Mouse (Mus musculus) liver, embryonic 11.5 days (tissue): ENCODE results near the gene Irf3. TPM values are rescaled to one million over a fixed set of nuclear protein-coding genes. Genes with fewer than 3 reads are reported as not detected.
A peak's percentile ranks its signal among the peaks of the same experiment; 100 is the strongest.

Experiments
- ATAC-seq: fragments of 200-750 bp; cut with Nextera tagmentation; replicated peaks from 2 replicates; pipeline ENCODE4 v1.8.0; 2017; ENCODE audit warnings: moderate number of reproducible peaks, mild to moderate bottlenecking, moderate TSS enrichment, moderate library complexity; ENCODE audit not compliant: low FRiP score
- DNase-seq: peaks from one replicate; pipeline ENCODE4 v3.0.0-alpha.2; 2017; ENCODE audit warnings: low spot score
- H3K27ac ChIP-seq: fragments of 300-500 bp; sonication (generic); 2 replicates; pipeline ENCODE4 v1.5.1; 2014; ENCODE audit warnings: mild to moderate bottlenecking, low read depth, low read length, control low read depth
- H3K27me3 ChIP-seq: fragments of 300-500 bp; sonication (generic); replicated peaks from 2 replicates; pipeline ENCODE4 v1.6.1; 2014; ENCODE audit warnings: low read length, mixed read lengths; ENCODE audit not compliant: control insufficient read depth, insufficient read depth
- H3K36me3 ChIP-seq: fragments of 300-500 bp; sonication (generic); 2 replicates; pipeline ENCODE4 v1.6.1; 2014; ENCODE audit warnings: mild to moderate bottlenecking, low read length, moderate library complexity, mixed read lengths; ENCODE audit not compliant: control insufficient read depth, insufficient read depth
- H3K4me1 ChIP-seq: fragments of 300-500 bp; sonication (generic); replicated peaks from 2 replicates; pipeline ENCODE4 v1.6.1; 2014; ENCODE audit warnings: low read length, mixed read lengths; ENCODE audit not compliant: control insufficient read depth, insufficient read depth
- H3K4me2 ChIP-seq: fragments of 300-500 bp; sonication (generic); 2 replicates; pipeline ENCODE4 v1.6.1; 2014; ENCODE audit warnings: mild to moderate bottlenecking, control low read depth, moderate library complexity
- H3K4me3 ChIP-seq: fragments of 300-500 bp; sonication (generic); 2 replicates; pipeline ENCODE4 v1.5.1; 2014; ENCODE audit warnings: low read depth, low read length, control low read depth
- H3K9ac ChIP-seq: fragments of 300-500 bp; sonication (generic); 2 replicates; pipeline ENCODE4 v1.6.1; 2014; ENCODE audit warnings: low read depth, low read length, control low read depth
- H3K9me3 ChIP-seq: fragments of 300-500 bp; sonication (generic); 2 replicates; pipeline ENCODE4 v1.6.1; 2016; ENCODE audit warnings: low read length, inconsistent platforms, mixed read lengths; ENCODE audit not compliant: control insufficient read depth
- WGBS: fragments of 180-500 bp; shearing (Covaris S2); extraction: QIAGEN DNeasy Blood & Tissue Kit; methylation state at CpG from one replicate; pipeline ENCODE4 v1.1.7; 2014; 5-methylcytosine and 5-hydroxymethylcytosine counted together
- polyA plus RNA-seq: library from polyadenylated mRNA; unstranded; fragments of >200 nt; fragmentation: Nextera tagmentation; extraction: Ambion mirVana; gene quantifications from 2 replicates; pipeline ENCODE4 v1.2.1, GENCODE M21; 2014

The Irf3 gene
- polyA plus RNA-seq, 1 experiment from 2014 or later: 88.4 TPM

GRCm38 (mm10) chr7:44981539-44981938, 15.9 kb upstream of the Irf3 start:
- Histone ChIP-seq H3K9me3 (no peaks in the 10 kb centered on the region), H3K4me2 (no peak overlapping the region), H3K4me3 (no peak overlapping the region), H3K27me3 (no peaks in the 10 kb centered on the region), H3K36me3 (peaks cover 58% of the 10 kb centered on the region), H3K27ac (no peak overlapping the region), H3K4me1 (peaks cover 17% of the 10 kb centered on the region), H3K9ac (no peak overlapping the region)
- DNase-seq (no peak), ATAC-seq (no peak)
- WGBS: 93% methylated on average over 8 of the region's 8 CpGs

- Histone ChIP-seq H3K4me1 (peaks cover 21% of the 10 kb centered on the region), H3K27ac (no peak overlapping the region), H3K36me3 (peaks cover 43% of the 10 kb centered on the region), H3K9me3 (no peaks in the 10 kb centered on the region), H3K4me3 (no peak overlapping the region; the same call in 1 of the 2 replicates), H3K27me3 (no peaks in the 10 kb centered on the region), H3K9ac (no peak overlapping the region), H3K4me2 (no peak overlapping the region; the same call in 1 of the 2 replicates)
- ATAC-seq: no peak
- DNase-seq: peak; percentile 83
- WGBS: 31% methylated on average over 6 of the region's 6 CpGs
Observed at GRCm38 (mm10) chr7:44983085-44983484, 14.4 kb upstream of the Irf3 start.

GRCm38 (mm10) chr7:44983944-44984832, 13.3 kb upstream of the Irf3 start:
- Histone ChIP-seq H3K9ac (peak overlapping the region; percentile 42; the same call in 1 of the 2 replicates), H3K9me3 (no peaks in the 10 kb centered on the region), H3K4me3 (peak overlapping the region; percentile 97), H3K27me3 (no peaks in the 10 kb centered on the region), H3K4me2 (peak overlapping the region; percentile 77), H3K27ac (peak overlapping the region; percentile 36; the same call in 1 of the 2 replicates), H3K36me3 (peaks cover 34% of the 10 kb centered on the region), H3K4me1 (peaks cover 25% of the 10 kb centered on the region)
- DNase-seq (no peak), ATAC-seq (no peak)
- 81% methylated on average over 7 of the region's 7 CpGs for WGBS

- DNase-seq: no peak
- Histone ChIP-seq H3K9me3 (no peaks in the 10 kb centered on the region), H3K36me3 (peaks cover 28% of the 10 kb centered on the region), H3K4me1 (peaks cover 25% of the 10 kb centered on the region), H3K27ac (no peak overlapping the region; the same call in 1 of the 2 replicates), H3K4me3 (peak overlapping the region; percentile 97), H3K9ac (peak overlapping the region; percentile 99), H3K27me3 (no peaks in the 10 kb centered on the region), H3K4me2 (peak overlapping the region; percentile 77)
- ATAC-seq: no peak
- 43% methylated on average over 3 of the region's 3 CpGs for WGBS
Observed at GRCm38 (mm10) chr7:44984833-44985164, 12.6 kb upstream of the Irf3 start.

GRCm38 (mm10) chr7:44985595-44986191, 11.8 kb upstream of the Irf3 start:
- H3K4me3 ChIP-seq: peak overlapping the region; percentile 97
- no peaks in the 10 kb centered on the region for H3K27me3 ChIP-seq
- no peaks in the 10 kb centered on the region for H3K9me3 ChIP-seq
- peak overlapping the region; percentile 95 for H3K27ac ChIP-seq
- peaks cover 24% of the 10 kb centered on the region for H3K36me3 ChIP-seq
- peaks cover 25% of the 10 kb centered on the region for H3K4me1 ChIP-seq
- H3K9ac ChIP-seq: peak overlapping the region; percentile 99
- DNase-seq: peak; percentile 81
- H3K4me2 ChIP-seq: peak overlapping the region; percentile 77
- under 1% methylated on average over 44 of the region's 45 CpGs for WGBS
- ATAC-seq: 0 out of 2 replicates have a peak, but pooled peaks have one; percentile 11

GRCm38 (mm10) chr7:44986192-44986878, 11.1 kb upstream of the Irf3 start, which contains the start of gene Prmt1:
Gene Prmt1 (minus strand): TSS chr7:44986568.
- peak within 1 kb of the TSS; percentile 99 for H3K9ac ChIP-seq
- WGBS: 1% methylated on average over 42 of the region's 42 CpGs
- H3K9me3 ChIP-seq: no peaks in the 10 kb centered on the region
- peak within 1 kb of the TSS; percentile 97 for H3K4me3 ChIP-seq
- ATAC-seq (peak; percentile 94), DNase-seq (peak; percentile 94)
- H3K4me1 ChIP-seq: peaks cover 25% of the 10 kb centered on the region
- peak within 1 kb of the TSS; percentile 77 for H3K4me2 ChIP-seq
- peaks cover 23% of the 10 kb centered on the region for H3K36me3 ChIP-seq
- H3K27ac ChIP-seq: peak within 1 kb of the TSS; percentile 95
- H3K27me3 ChIP-seq: no peaks in the 10 kb centered on the region

GRCm38 (mm10) chr7:44986879-44987718, 10.3 kb upstream of the Irf3 start:
- peak overlapping the region; percentile 75 for H3K4me2 ChIP-seq
- ATAC-seq (peak; percentile 18; the same call in 1 of the 2 replicates), DNase-seq (no peak)
- H3K9me3 ChIP-seq: no peaks in the 10 kb centered on the region
- H3K4me1 ChIP-seq: peaks cover 25% of the 10 kb centered on the region
- no peaks in the 10 kb centered on the region for H3K27me3 ChIP-seq
- peak overlapping the region; percentile 77 for H3K27ac ChIP-seq
- H3K9ac ChIP-seq: peak overlapping the region; percentile 74
- under 1% methylated on average over 29 of the region's 29 CpGs for WGBS
- peak overlapping the region; percentile 97 for H3K4me3 ChIP-seq
- peaks cover 20% of the 10 kb centered on the region for H3K36me3 ChIP-seq

GRCm38 (mm10) chr7:44996672-44997071, 776 bp upstream of the Irf3 start:
- no peaks in the 10 kb centered on the region for H3K27me3 ChIP-seq
- no peak for DNase-seq
- peak overlapping the region; percentile 94 for H3K27ac ChIP-seq
- peak overlapping the region; percentile 94 for H3K9ac ChIP-seq
- H3K4me3 ChIP-seq: peak overlapping the region; percentile 80
- no peaks in the 10 kb centered on the region for H3K9me3 ChIP-seq
- peaks cover 29% of the 10 kb centered on the region for H3K36me3 ChIP-seq
- ATAC-seq: no peak
- peak overlapping the region; percentile 99 for H3K4me2 ChIP-seq
- peaks cover 29% of the 10 kb centered on the region for H3K4me1 ChIP-seq
- WGBS: 15% methylated on average over 10 of the region's 10 CpGs
